Mouse (Mus musculus) heart, adult 10 weeks (tissue): Measurements from ENCODE around the gene Tmem266. TPM values are rescaled to one million over a fixed set of nuclear protein-coding genes. Genes with fewer than 3 reads are reported as not detected.

ENCODE experiments used
- polyA plus RNA-seq: library from polyadenylated mRNA; stranded (reverse); fragments of 350-450 nt; fragmentation: Illumina TruSeq; extraction: RNeasy Lipid Tissue Mini Kit (QIAGEN cat#74804); gene quantifications from one replicate; pipeline ENCODE4 v1.2.3, GENCODE M21; 2014; ENCODE audit warnings: low read depth, low replicate concordance

Tmem266 gene
- 3.1 TPM for polyA plus RNA-seq

DNA sequence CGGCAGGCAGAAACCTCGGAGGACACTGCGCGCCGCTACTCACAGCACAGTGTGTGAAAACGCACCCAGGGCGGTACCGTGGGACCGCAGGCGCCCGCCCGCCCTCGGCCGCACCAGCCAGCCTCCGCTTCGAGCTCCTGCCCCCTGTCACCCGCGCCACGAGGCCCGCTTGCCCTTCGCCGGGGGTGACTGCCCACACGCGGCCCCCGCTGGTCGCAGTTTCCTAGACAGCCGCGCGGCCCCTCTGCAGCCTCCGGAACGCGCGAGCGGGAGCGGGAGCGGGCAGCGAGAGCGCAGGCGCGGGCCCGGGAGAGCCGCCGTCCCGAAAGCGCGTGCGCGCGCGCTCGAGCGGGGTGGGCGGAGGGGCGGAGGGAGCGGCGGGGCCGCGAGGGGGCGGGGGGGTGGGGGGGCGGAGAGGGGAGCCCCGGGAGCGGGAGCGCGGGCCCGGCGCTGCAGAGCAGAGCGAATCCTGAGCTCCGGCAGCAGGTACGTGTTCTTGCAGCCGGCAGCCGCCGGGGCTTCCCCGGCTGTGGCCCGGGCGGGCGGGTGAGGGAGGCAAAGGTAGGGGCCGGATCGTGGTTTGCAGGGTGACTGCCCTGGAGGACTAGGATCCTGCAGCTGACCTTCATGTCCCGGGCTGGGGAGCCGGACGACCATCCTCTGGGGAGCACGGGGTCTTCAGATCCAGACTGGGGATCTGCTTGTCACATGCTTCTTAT, at the start of gene Tmem266, which contains the start of gene Nrg4:
Tmem266 (plus strand) TSS at position 399 of the 719 bp plus-strand sequence.
Nrg4 (minus strand) TSS at position 330 of the 719 bp plus-strand sequence.

Other genes starting within 250 kb of the Tmem266 start
- 29.4 TPM for gene Ube2q2, start 178.1 kb upstream of the Tmem266 start, polyA plus RNA-seq
- gene Fbxo22, start 118.0 kb upstream of the Tmem266 start, polyA plus RNA-seq: 37.9 TPM
- 3.4 TPM for gene Nrg4, start 69 bp upstream of the Tmem266 start, polyA plus RNA-seq
- gene Etfa, start 185.3 kb downstream of the Tmem266 start, polyA plus RNA-seq: 1,061 TPM
- gene Isl2, start 211.8 kb downstream of the Tmem266 start, polyA plus RNA-seq: not detected